Mouse (Mus musculus) myocyte (in vitro differentiated cells): ENCODE data around the gene Hps3. TPM values are rescaled to one million over a fixed set of nuclear protein-coding genes. Genes with fewer than 3 reads are reported as not detected.
"Not testable (repeated sequence)": the region's sequence is repeated elsewhere in the genome, so short reads cannot be mapped to it uniquely, and the experiment has no call there.

Experiments
- H3K27me3 ChIP-seq: one replicate; pipeline ENCODE4 v1.6.1; 2011; ENCODE audit not compliant: control insufficient read depth, insufficient read depth, insufficient read length
- H3K36me3 ChIP-seq: one replicate; pipeline ENCODE4 v1.6.1; 2011; ENCODE audit not compliant: control insufficient read depth, insufficient read depth
- H3K4me2 ChIP-seq: one replicate; pipeline ENCODE4 v1.6.1; 2011; ENCODE audit warnings: low read depth, control low read depth
- H3K4me3 ChIP-seq: one replicate; pipeline ENCODE4 v1.5.1; 2011; ENCODE audit warnings: mild to moderate bottlenecking, control low read depth, moderate library complexity
- H3K79me2 ChIP-seq: one replicate; pipeline ENCODE4 v1.6.1; 2011; ENCODE audit not compliant: control insufficient read depth, insufficient read depth
- H3ac ChIP-seq: one replicate; pipeline ENCODE4 v1.6.1; 2011; ENCODE audit not compliant: control insufficient read depth, insufficient read length
- CEBPB ChIP-seq: IDR thresholded peaks from 2 replicates; pipeline ENCODE4 v1.6.1; 2011; ENCODE audit warnings: mild to moderate bottlenecking, moderate library complexity; ENCODE audit not compliant: poor library complexity, insufficient read depth, severe bottlenecking
- E2F4 ChIP-seq: IDR thresholded peaks from one replicate; pipeline ENCODE4 v1.6.1; 2011; ENCODE audit warnings: mild to moderate bottlenecking, control low read depth, moderate library complexity; ENCODE audit not compliant: insufficient read depth
- MAX ChIP-seq: IDR thresholded peaks from one replicate; pipeline ENCODE4 v1.6.1; 2011; ENCODE audit warnings: low read depth, mild to moderate bottlenecking, control low read depth
- MYOD1 ChIP-seq, 3 experiments: IDR thresholded peaks; one replicate each; pipeline ENCODE4 v1.6.1; 2011; ENCODE audit warnings: control low read depth in 2 of 3, low read depth in 2 of 3, mild to moderate bottlenecking in 2 of 3, moderate library complexity in 1 of 3; ENCODE audit not compliant: insufficient read length in 2 of 3, control insufficient read depth in 1 of 3
- MYOG ChIP-seq, 3 experiments: IDR thresholded peaks; one replicate each; pipeline ENCODE4 v1.6.1; 2011; ENCODE audit warnings: control low read depth in 2 of 3, low read depth in 2 of 3, mild to moderate bottlenecking in 2 of 3; ENCODE audit not compliant: insufficient read length in 2 of 3, control insufficient read depth in 1 of 3, insufficient read depth in 1 of 3
- POLR2A ChIP-seq: IDR thresholded peaks from one replicate; pipeline ENCODE4 v1.6.1; 2011; ENCODE audit warnings: low read depth, mild to moderate bottlenecking, control low read depth, moderate library complexity; ENCODE audit not compliant: insufficient read length
- POLR2AphosphoS2 ChIP-seq: IDR thresholded peaks from one replicate; pipeline ENCODE4 v1.6.1; 2011; ENCODE audit warnings: low read depth, control low read depth; ENCODE audit not compliant: insufficient read length
- REST ChIP-seq: IDR thresholded peaks from one replicate; pipeline ENCODE4 v1.6.1; 2011; ENCODE audit warnings: mild to moderate bottlenecking, control low read depth, moderate library complexity; ENCODE audit not compliant: insufficient read depth, insufficient read length
- SRF ChIP-seq: IDR thresholded peaks from one replicate; pipeline ENCODE4 v1.6.1; 2011; ENCODE audit warnings: low read depth; ENCODE audit not compliant: control insufficient read depth, insufficient read length
- TCF12 ChIP-seq: IDR thresholded peaks from one replicate; pipeline ENCODE4 v1.6.1; 2011; ENCODE audit warnings: mild to moderate bottlenecking, control low read depth; ENCODE audit not compliant: poor library complexity, insufficient read depth, severe bottlenecking
- TCF3 ChIP-seq: IDR thresholded peaks from one replicate; pipeline ENCODE4 v1.6.1; 2011; ENCODE audit warnings: low read depth, control low read depth; ENCODE audit not compliant: insufficient read length
- USF1 ChIP-seq: IDR thresholded peaks from one replicate; pipeline ENCODE4 v1.6.1; 2011; ENCODE audit warnings: low read depth, mild to moderate bottlenecking, control low read depth, moderate library complexity
- polyA plus RNA-seq: library from polyadenylated mRNA; unstranded; fragments of >200 nt; fragmentation: generic; extraction: Trizol; gene quantifications from one replicate; pipeline ENCODE4 v1.2.1, GENCODE M21; 2012; ENCODE audit warnings: missing spikeins

Hps3 gene
- polyA plus RNA-seq, 1 experiment = 3.4 TPM

- no peaks in the 10 kb centered on the region for H3K79me2 ChIP-seq
- peaks cover 34% of the 10 kb centered on the region for H3K36me3 ChIP-seq
- H3K4me3 ChIP-seq = no peak overlapping the region
- no peaks in the 10 kb centered on the region for H3K27me3 ChIP-seq
- TF ChIP-seq POLR2AphosphoS2 (no peak), TCF12 (no peak), TCF3 (no peak), MYOD1 (IDR thresholded peaks at IDR 0.05; ENCODE audit: control insufficient read depth in 1 of 3, insufficient read length in 2 of 3, low read depth in 2 of 3) (no peak), SRF (no peak), CEBPB (no peak), REST (no peak), MAX (no peak), E2F4 (no peak)
- H3ac ChIP-seq = no peak overlapping the region
- no peak overlapping the region for H3K4me2 ChIP-seq
Measured at GRCm38 (mm10) chr3:20023832-20024231, 11.3 kb downstream of the Hps3 start.

- H3K36me3 ChIP-seq = peaks cover 28% of the 10 kb centered on the region
- H3K4me2 ChIP-seq = no peak overlapping the region
- TF ChIP-seq POLR2A (no peak), MYOG (IDR thresholded peaks at IDR 0.05; ENCODE audit: control insufficient read depth in 1 of 3, insufficient read depth in 1 of 3, insufficient read length in 2 of 3, low read depth in 2 of 3) (no peak), TCF12 (no peak), USF1 (no peak), MYOD1 (IDR thresholded peaks at IDR 0.05; ENCODE audit: control insufficient read depth in 1 of 3, insufficient read length in 2 of 3, low read depth in 2 of 3) (no peak), E2F4 (no peak), POLR2AphosphoS2 (no peak), SRF (no peak), REST (no peak), MAX (no peak), TCF3 (no peak)
- H3ac ChIP-seq = no peak overlapping the region
- H3K4me3 ChIP-seq = no peak overlapping the region
- H3K79me2 ChIP-seq = no peaks in the 10 kb centered on the region
- H3K27me3 ChIP-seq = no peaks in the 10 kb centered on the region
Measured at GRCm38 (mm10) chr3:20018076-20018475, 17.0 kb downstream of the Hps3 start.

DNA sequence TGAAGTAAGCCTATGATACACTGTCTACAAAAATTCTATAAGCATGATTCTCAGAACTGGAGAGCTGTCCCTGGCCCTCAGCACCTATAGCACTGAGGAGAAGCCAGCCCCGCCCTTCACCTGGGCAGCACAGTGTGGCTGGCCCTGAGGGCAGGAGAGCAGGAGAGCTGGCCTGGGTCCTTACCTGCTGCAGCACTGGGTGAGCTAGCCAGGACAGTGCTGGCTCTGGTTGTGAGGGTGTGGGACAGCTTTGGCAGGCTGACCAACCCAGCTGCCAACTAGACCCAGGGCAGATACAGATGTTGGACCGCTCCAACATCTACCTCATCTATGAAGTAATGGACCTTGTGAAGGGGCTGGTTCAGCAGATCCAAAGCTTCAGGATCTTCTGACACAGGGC lies 20.7 kb downstream of the Hps3 start:
- Histone ChIP-seq H3K79me2 (no peaks in the 10 kb centered on the region), H3ac (no peak overlapping the region), H3K27me3 (no peaks in the 10 kb centered on the region), H3K36me3 (peaks cover 28% of the 10 kb centered on the region), H3K4me3 (no peak overlapping the region), H3K4me2 (no peak overlapping the region)
- TF ChIP-seq MYOG (IDR thresholded peaks at IDR 0.05; ENCODE audit: control insufficient read depth in 1 of 3, insufficient read depth in 1 of 3, insufficient read length in 2 of 3, low read depth in 2 of 3) = no peak
- no peak for TF ChIP-seq TCF3
- TF ChIP-seq E2F4 = no peak
- TF ChIP-seq MAX = no peak
- TF ChIP-seq POLR2AphosphoS2 = no peak
- no peak for TF ChIP-seq MYOD1 (IDR thresholded peaks at IDR 0.05; ENCODE audit: control insufficient read depth in 1 of 3, insufficient read length in 2 of 3, low read depth in 2 of 3)
- TF ChIP-seq REST = no peak
- no peak for TF ChIP-seq CEBPB
- TF ChIP-seq USF1 = no peak
- TF ChIP-seq POLR2A = no peak
- no peak for TF ChIP-seq SRF
- TF ChIP-seq TCF12 = no peak

DNA sequence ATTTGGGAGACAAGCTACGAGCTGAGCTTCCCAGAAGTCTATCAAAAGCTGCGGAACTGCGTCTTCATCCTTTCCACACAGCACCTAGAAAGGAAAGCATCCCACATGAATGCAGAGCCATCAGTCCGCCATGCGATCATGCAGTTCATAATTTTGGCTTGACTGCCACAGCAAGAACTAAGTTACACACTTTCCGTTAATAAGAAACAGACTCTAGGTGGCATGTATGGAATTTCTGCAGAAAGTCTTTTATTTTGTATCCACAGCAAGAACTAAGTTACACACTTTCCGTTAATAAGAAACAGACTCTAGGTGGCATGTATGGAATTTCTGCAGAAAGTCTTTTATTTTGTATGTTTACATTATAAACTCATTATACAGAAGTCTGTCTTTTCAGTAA lies 24.2 kb downstream of the Hps3 start:
- H3K4me3 ChIP-seq, H3K4me2 ChIP-seq: not testable (repeated sequence)
- peaks cover 19% of the 10 kb centered on the region for H3K36me3 ChIP-seq

GRCm38 (mm10) chr3:20010464-20010863 lies 24.7 kb downstream of the Hps3 start:
- H3K4me2 ChIP-seq = no peak overlapping the region

More for the DNA sequence above, 24.2 kb downstream of the Hps3 start:
- H3K27me3 ChIP-seq, H3ac ChIP-seq, H3K79me2 ChIP-seq: not testable (repeated sequence)

More at GRCm38 (mm10) chr3:20010464-20010863, 24.7 kb downstream of the Hps3 start:
- Histone ChIP-seq H3K36me3 (peaks cover 15% of the 10 kb centered on the region), H3K27me3 (no peaks in the 10 kb centered on the region), H3K79me2 (no peaks in the 10 kb centered on the region), H3K4me3 (no peak overlapping the region), H3ac (no peak overlapping the region)
- no peak for TF ChIP-seq TCF3
- TF ChIP-seq POLR2AphosphoS2 = no peak
- TF ChIP-seq REST = no peak
- no peak for TF ChIP-seq MAX
- TF ChIP-seq POLR2A = no peak
- no peak for TF ChIP-seq USF1
- TF ChIP-seq E2F4 = no peak
- no peak for TF ChIP-seq MYOG (IDR thresholded peaks at IDR 0.05; ENCODE audit: control insufficient read depth in 1 of 3, insufficient read depth in 1 of 3, insufficient read length in 2 of 3, low read depth in 2 of 3)
- no peak for TF ChIP-seq MYOD1 (IDR thresholded peaks at IDR 0.05; ENCODE audit: control insufficient read depth in 1 of 3, insufficient read length in 2 of 3, low read depth in 2 of 3)
- no peak for TF ChIP-seq SRF
- no peak for TF ChIP-seq TCF12
- no peak for TF ChIP-seq CEBPB
